Mouse (Mus musculus) CD4-positive naive resting alpha-beta T cell, adult 76 days (primary cell): ENCODE measurements around the gene Vmn1r13. TPM values are rescaled to one million over a fixed set of nuclear protein-coding genes. Genes with fewer than 3 reads are reported as not detected.

ENCODE experiments used
- total RNA-seq: library from RNA; stranded (reverse); gene quantifications from one replicate; pipeline ENCODE4 v1.2.4, GENCODE M21; 2023

Gene Vmn1r13
- not detected for total RNA-seq

DNA sequence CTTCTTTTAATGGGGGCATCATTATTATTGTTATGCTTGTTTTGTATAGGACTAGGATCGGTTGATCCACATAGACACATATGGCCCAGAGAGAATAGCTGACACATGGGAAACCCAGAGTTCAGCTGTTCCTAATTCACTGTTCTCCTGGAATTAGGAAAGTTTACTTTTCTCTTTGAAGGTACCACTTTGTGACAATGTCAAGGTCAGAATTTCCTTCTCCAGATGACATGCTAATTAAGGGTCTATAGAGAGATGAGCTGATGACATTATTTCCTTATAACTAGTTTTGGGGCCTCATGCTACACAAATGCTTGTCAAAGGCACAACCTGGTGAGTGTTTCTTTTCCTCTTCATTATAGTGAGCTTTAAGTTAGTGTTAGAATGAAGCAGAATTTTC lies at the start of gene Vmn1r13:
Gene Vmn1r13 (plus strand): TSS at position 301 of the 400 bp plus-strand sequence.

DNA sequence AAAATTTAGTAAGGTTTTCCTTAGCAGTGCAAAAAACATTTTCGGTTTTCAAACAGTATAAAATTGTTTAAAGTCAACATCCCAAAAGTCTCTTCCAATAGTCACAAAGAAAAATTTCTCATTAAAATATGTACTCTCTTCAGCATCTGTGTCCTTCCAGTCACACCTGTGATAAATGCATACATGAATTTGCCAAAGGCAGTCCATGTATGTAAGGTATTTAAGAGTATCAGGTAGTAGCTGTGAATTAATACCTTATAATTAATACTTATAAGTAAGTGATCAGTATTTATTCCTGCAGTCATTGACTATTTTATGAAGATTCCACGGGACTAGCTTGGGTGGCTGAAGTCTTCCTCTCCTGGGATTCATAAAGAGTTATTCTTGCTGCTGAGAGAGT lies 46.5 kb upstream of the Vmn1r13 start, which contains the start of gene Vmn1r12:
Gene Vmn1r12 (plus strand): TSS at position 301 of the 400 bp plus-strand sequence.

GRCm38 (mm10) chr6:57231386-57231785 lies 28.3 kb downstream of the Vmn1r13 start, which contains the start of gene Vmn1r14:
Vmn1r14 (plus strand) TSS chr6:57231686.

DNA sequence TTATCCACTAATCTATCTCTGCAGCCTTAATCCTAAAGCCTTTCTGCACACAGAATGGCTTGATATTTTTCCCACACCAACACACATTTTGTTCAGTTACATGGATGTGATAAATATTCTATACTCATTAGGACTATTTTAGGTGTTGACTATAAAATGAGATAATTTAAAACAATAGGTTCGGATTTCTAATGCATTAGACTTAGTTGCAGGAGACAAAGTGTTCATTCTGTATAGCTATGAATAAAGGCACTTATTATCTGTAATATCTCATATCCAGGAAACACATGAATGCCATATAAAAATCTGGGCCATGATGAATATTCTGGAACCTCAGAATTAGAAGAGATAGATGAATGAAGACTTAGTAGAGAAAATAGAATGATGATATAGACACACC lies 54.6 kb downstream of the Vmn1r13 start, which contains the start of gene Vmn1r15:
Gene Vmn1r15 (plus strand): TSS at position 301 of the 400 bp plus-strand sequence.

Other genes starting within 250 kb of the Vmn1r13 start
- gene Vmn1r5, start 233.0 kb upstream of the Vmn1r13 start, total RNA-seq = not detected
- gene Vmn1r6, start 206.0 kb upstream of the Vmn1r13 start, total RNA-seq = not detected
- not detected for gene Vmn1r7, start 178.0 kb upstream of the Vmn1r13 start, total RNA-seq
- gene Vmn1r8, start 171.0 kb upstream of the Vmn1r13 start, total RNA-seq = not detected
- not detected for gene Vmn1r9, start 136.5 kb upstream of the Vmn1r13 start, total RNA-seq
- not detected for gene Vmn1r10, start 93.8 kb upstream of the Vmn1r13 start, total RNA-seq
- not detected for gene Vmn1r11, start 69.8 kb upstream of the Vmn1r13 start, total RNA-seq
- gene Vmn1r12, start 46.4 kb upstream of the Vmn1r13 start, total RNA-seq = not detected
- gene Vmn1r14, start 28.4 kb downstream of the Vmn1r13 start, total RNA-seq = not detected
- gene Vmn1r15, start 54.7 kb downstream of the Vmn1r13 start, total RNA-seq = not detected
- not detected for gene Vmn1r16, start 126.2 kb downstream of the Vmn1r13 start, total RNA-seq
- not detected for gene Vmn1r17, start 160.4 kb downstream of the Vmn1r13 start, total RNA-seq
- not detected for gene Vmn1r18, start 192.5 kb downstream of the Vmn1r13 start, total RNA-seq
- not detected for gene Vmn1r19, start 200.5 kb downstream of the Vmn1r13 start, total RNA-seq
- gene Vmn1r20, start 225.6 kb downstream of the Vmn1r13 start, total RNA-seq = not detected